Mouse (Mus musculus) G1E (cell line): ENCODE data around the gene Tbxa2r. TPM values are rescaled to one million over a fixed set of nuclear protein-coding genes. Genes with fewer than 3 reads are reported as not detected.

Source experiments
- ATAC-seq: 2 replicates; pipeline ENCODE4 v1.8.0; 2016; ENCODE audit warnings: mild to moderate bottlenecking; ENCODE audit not compliant: insufficient number of reproducible peaks, poor library complexity, low FRiP score, severe bottlenecking; ENCODE audit errors: extremely low read depth
- DNase-seq: peaks from one replicate; pipeline ENCODE4 v3.0.0; 2012; ENCODE audit warnings: low spot score
- H3K27me3 ChIP-seq: 2 replicates; pipeline ENCODE4 v1.6.1; 2012; ENCODE audit warnings: mild to moderate bottlenecking, low read length, inconsistent platforms; ENCODE audit not compliant: insufficient read depth
- H3K36me3 ChIP-seq: replicated peaks from 2 replicates; pipeline ENCODE3; 2012; ENCODE audit warnings: mild to moderate bottlenecking, inconsistent platforms
- H3K4me1 ChIP-seq: 2 replicates; pipeline ENCODE4 v1.6.1; 2012; ENCODE audit warnings: low read depth, low read length, inconsistent platforms, mixed read lengths; ENCODE audit not compliant: insufficient read depth
- H3K4me3 ChIP-seq: 2 replicates; pipeline ENCODE4 v1.5.1; 2012; ENCODE audit warnings: low read depth, mild to moderate bottlenecking, inconsistent platforms, low read length, moderate library complexity, mixed read lengths
- H3K9me3 ChIP-seq: replicated peaks from 2 replicates; pipeline ENCODE4 v1.6.1; 2012; ENCODE audit warnings: inconsistent platforms
- CTCF ChIP-seq: IDR thresholded peaks from 2 replicates; pipeline ENCODE4 v1.5.1; 2012; ENCODE audit warnings: low read depth, low read length, inconsistent platforms, mixed read lengths
- GATA1 ChIP-seq: IDR thresholded peaks from 2 replicates; pipeline ENCODE4 v1.6.1; 2012; ENCODE audit warnings: borderline replicate concordance, low read length, inconsistent platforms, mixed read lengths
- GATA2 ChIP-seq: IDR thresholded peaks from 2 replicates; pipeline ENCODE4 v1.6.1; 2012; ENCODE audit warnings: low read depth, low read length, inconsistent platforms, borderline replicate concordance
- POLR2AphosphoS5 ChIP-seq: IDR thresholded peaks from 2 replicates; pipeline ENCODE4 v1.6.1; 2012; ENCODE audit warnings: low read depth, low read length, inconsistent platforms; ENCODE audit not compliant: insufficient replicate concordance
- TAL1 ChIP-seq: conservative IDR thresholded peaks from 2 replicates; pipeline ENCODE4 v1.6.1; 2012; ENCODE audit warnings: low read depth, low read length, inconsistent platforms, mixed read lengths
- polyA plus RNA-seq: library from polyadenylated mRNA; stranded (reverse); fragments of >175 nt; gene quantifications from 2 replicates; pipeline ENCODE4 v1.2.3, GENCODE M21; 2012
- total RNA-seq, 2 experiments: library from RNA; stranded (forward) in 1 of 2; stranded (reverse) in 1 of 2; fragments of 200-1000 nt in 1 of 2; fragments of >200 nt in 1 of 2; fragmentation: Nextera tagmentation in 1 of 2; gene quantifications; 2 replicates each; pipeline ENCODE4 v1.2.3; 2014 to 2017

The Tbxa2r gene
- total and polyA plus RNA-seq, 3 experiments: not detected

DNA sequence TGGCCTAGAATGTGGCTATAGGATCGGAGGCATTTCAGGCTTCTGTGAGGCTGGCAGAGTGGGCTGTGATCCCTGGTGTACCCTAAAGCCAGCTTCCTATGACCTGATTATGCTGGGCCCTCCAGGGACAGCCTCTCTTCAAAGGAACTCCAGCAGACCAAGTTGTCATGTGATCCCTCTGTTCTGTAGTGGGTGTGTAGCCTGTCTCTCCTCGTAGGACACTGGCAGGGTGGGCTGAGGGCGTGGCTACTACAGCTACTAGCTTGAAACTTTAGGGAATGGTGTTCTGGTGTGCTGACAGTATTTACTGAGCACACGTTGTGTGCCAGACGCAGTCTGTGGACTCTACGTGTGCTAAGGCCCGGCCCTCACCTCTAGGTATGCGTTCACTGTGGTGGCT is 32.2 kb downstream of the Tbxa2r start:
- Histone ChIP-seq H3K4me1 (peaks cover 93% of the 10 kb centered on the region), H3K4me3 (peak overlapping the region; percentile 66; the same call in 1 of the 2 replicates), H3K27me3 (no peaks in the 10 kb centered on the region), H3K9me3 (no peaks in the 10 kb centered on the region), H3K36me3 (peaks cover 72% of the 10 kb centered on the region)
- peak; percentile 47 for DNase-seq
- TF ChIP-seq GATA2: no peak
- TF ChIP-seq CTCF: no peak
- TF ChIP-seq POLR2AphosphoS5: no peak
- no peak for TF ChIP-seq TAL1
- TF ChIP-seq GATA1: no peak
- ATAC-seq: peak; percentile 47

GRCm38 (mm10) chr10:81362336-81362949 is 33.9 kb downstream of the Tbxa2r start:
- DNase-seq (no peak), ATAC-seq (no peak)
- Histone ChIP-seq H3K27me3 (no peaks in the 10 kb centered on the region), H3K9me3 (no peaks in the 10 kb centered on the region), H3K4me1 (peaks cover 96% of the 10 kb centered on the region), H3K36me3 (peaks cover 89% of the 10 kb centered on the region), H3K4me3 (peak overlapping the region; percentile 64; the same call in 1 of the 2 replicates)
- TF ChIP-seq GATA1 (no peak), POLR2AphosphoS5 (no peak), TAL1 (no peak), GATA2 (no peak), CTCF (no peak)

DNA sequence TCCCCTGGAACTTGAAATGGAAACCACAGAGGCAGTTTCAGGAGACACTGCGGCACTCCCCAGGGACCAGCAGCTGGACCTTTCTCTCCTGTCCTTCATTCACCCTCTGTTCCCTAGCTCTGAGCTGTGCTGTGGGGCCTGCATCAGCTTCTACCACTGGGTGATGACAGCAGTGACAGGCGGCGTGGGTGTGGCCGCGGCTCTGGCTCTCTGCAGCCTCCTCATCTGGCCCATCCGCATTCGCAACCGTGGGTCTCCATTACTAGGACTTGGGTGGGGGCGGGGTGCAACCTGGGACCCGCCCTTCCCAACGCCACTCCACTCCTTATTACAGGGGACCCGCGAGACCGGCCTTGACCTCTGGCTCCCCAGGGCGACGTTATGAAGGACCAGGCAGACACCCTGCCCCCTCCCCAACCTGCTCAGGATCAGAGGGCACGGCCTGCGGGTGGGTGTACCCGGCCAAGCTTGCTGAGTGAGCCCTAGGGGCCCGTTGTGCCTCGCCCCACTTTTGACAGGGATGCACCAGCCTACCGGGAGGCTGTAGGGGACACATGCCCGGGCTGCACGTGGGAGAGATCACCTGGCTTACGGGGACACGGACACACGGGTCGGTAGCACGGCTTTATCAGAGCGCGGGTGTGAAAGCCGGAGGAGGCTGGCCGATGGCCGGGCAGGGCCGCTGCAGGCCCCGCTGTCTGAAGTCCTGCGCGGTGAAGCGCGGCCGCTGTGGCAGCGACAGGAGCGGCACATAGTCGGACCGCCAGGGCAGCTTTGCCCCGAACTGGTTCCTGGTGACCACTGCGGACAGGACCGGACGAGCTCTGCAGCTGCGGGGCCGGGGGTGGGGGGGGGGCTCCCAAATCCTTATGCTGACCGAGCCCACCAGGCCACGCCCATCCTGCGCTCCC is 35.2 kb downstream of the Tbxa2r start:
- peak overlapping the region; percentile 34; the same call in 1 of the 2 replicates for H3K4me3 ChIP-seq
- DNase-seq (no peak), ATAC-seq (no peak)
- peaks cover 96% of the 10 kb centered on the region for H3K4me1 ChIP-seq
- H3K27me3 ChIP-seq: no peaks in the 10 kb centered on the region
- peaks cover 99% of the 10 kb centered on the region for H3K36me3 ChIP-seq
- no peaks in the 10 kb centered on the region for H3K9me3 ChIP-seq
- TF ChIP-seq TAL1 (no peak), POLR2AphosphoS5 (no peak), CTCF (no peak), GATA1 (no peak), GATA2 (no peak)

DNA sequence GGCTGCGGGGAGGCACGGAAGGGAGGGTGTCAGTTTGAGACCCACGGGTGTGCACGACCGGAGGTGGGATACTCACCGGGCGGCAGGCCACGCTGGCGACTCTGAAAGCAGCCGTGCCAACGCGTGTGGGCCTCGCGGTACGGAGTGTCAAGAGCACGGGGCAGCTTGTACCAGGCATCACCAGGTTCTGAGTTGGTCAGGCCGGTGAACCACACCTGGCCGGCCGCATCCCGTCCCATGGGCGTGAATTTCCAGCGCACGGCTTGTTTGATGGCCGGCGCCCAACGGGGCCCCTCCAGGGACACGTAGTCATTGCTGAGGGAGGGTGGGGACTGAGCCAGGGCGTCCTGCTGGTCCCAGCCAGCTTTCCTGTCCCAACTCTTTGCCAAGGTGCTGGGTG is 36.1 kb downstream of the Tbxa2r start:
- 0 out of 2 replicates have a peak, but pooled peaks have one; percentile 17 for TF ChIP-seq POLR2AphosphoS5
- TF ChIP-seq GATA1: no peak
- ATAC-seq (no peak), DNase-seq (no peak)
- Histone ChIP-seq H3K27me3 (no peaks in the 10 kb centered on the region), H3K4me3 (peak overlapping the region; percentile 24; the same call in 1 of the 2 replicates), H3K36me3 (peaks cover 100% of the 10 kb centered on the region), H3K4me1 (peaks cover 92% of the 10 kb centered on the region), H3K9me3 (no peaks in the 10 kb centered on the region)

DNA sequence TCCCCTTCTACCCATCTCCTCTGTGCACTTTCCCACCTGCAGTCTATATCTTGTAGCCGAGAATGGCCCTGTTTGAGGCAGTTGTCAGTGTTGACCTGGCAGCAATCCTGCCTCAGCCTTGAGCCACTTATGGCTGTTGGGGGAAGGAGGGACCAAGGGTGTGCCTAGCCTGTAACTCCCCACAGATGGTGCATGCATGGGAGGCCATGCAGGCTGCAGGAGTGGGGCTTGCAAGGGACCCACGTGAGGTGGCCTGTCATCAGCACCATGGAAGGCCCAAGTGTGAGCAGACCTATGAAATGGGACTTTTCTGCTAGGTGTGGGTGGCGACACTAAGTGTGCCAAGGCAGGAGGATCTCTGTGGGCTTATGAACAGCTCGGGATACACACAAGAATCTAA is 36.5 kb downstream of the Tbxa2r start:
- H3K4me1 ChIP-seq: peaks cover 88% of the 10 kb centered on the region
- DNase-seq (no peak), ATAC-seq (no peak)
- TF ChIP-seq POLR2AphosphoS5 (peak; percentile 38; the same call in 1 of the 2 replicates), TAL1 (no peak), GATA2 (no peak)
- no peaks in the 10 kb centered on the region for H3K27me3 ChIP-seq
- peaks cover 100% of the 10 kb centered on the region for H3K36me3 ChIP-seq
- no peak overlapping the region for H3K4me3 ChIP-seq
- H3K9me3 ChIP-seq: no peaks in the 10 kb centered on the region

GRCm38 (mm10) chr10:81365672-81366476 is 37.3 kb downstream of the Tbxa2r start, which contains the start of gene 4930404N11Rik:
Gene 4930404N11Rik, minus strand, starts transcription at chr10:81365816.
- ATAC-seq (peak; percentile 35), DNase-seq (no peak)
- peaks cover 80% of the 10 kb centered on the region for H3K4me1 ChIP-seq
- H3K27me3 ChIP-seq: no peaks in the 10 kb centered on the region
- TF ChIP-seq GATA1 (no peak), GATA2 (no peak), POLR2AphosphoS5 (no peak), CTCF (no peak), TAL1 (no peak)
- peak within 1 kb of the TSS; percentile 24; the same call in 1 of the 2 replicates for H3K4me3 ChIP-seq
- no peaks in the 10 kb centered on the region for H3K9me3 ChIP-seq
- H3K36me3 ChIP-seq: peaks cover 100% of the 10 kb centered on the region
